ENCODE assay signal across 9 mouse cellular contexts in the genomic region with DNA sequence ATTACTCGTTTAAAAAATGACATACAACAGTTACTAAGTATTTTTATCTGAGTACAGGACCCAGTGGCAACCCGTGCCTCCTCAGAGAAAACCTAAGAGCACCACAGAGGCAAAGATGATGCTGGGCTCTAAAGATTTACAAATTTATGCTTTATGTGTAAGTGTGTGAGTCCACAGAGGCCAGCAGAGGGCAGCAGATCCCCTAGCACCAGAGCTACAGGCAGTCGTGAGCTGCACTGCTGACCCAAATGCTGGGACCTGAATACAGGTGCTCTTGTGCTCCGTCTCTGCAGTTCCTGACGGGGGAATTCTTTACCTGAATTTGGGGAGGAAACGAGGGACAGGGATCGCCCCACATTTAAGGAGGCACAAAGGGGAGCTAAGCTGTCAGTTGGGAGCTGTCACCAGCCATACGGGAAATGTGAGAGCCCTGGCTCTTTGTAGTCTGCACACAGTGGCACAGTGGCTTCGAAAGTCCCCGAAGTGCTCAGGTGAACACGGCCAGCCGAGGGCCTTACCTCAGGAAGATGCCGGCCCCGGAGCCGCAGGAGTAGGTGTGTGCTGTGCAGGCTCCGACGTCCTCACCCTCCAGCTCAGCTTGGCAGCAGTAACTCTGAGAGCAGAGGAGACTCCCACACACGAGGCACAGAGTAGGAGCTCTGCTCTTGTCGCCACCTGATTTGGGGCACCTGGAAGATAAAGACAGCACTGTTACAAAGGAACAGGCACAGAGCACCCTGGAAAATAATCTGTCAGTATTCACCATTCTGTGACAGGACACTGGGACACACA. TPM values are rescaled to one million over a fixed set of nuclear protein-coding genes. Genes with fewer than 3 reads are reported as not detected.
DNase-seq lines count a peak whose midpoint lies in the region; ATAC-seq and TF ChIP-seq lines count a peak whose summit lies in the region.
"Had no signal": no experiment of that assay in that cellular context is flagged by ENCODE, and none has a peak within 500 bp of the region (broad histone marks: within the 10 kb centered on the region; RNA-seq: fewer than 3 reads in every experiment).

No protein-coding gene starts in this region.

- no peak overlapping the region for H3K4me3 ChIP-seq in intestine, postnatal 0 days (ENCODE audit: low read depth, low read length)
- H3K4me3 ChIP-seq in intestine, embryonic 16.5 days (ENCODE audit: low read length) = no peak overlapping the region
- no peak overlapping the region for H3K4me3 ChIP-seq in MEL (ENCODE audit: control insufficient read depth in 1 of 2, insufficient read depth in 1 of 2, low read depth in 2 of 2, low read length in 2 of 2)
- no peak overlapping the region for H3K4me3 ChIP-seq in thymus, adult 2 months (ENCODE audit: control insufficient read depth, insufficient read depth, low read length)
- H3K4me3 ChIP-seq: neural tube, embryonic 13.5 days had no signal

- 82% methylated on average over 19 of the region's 19 CpGs for WGBS in intestine, postnatal 0 days
- 85% methylated on average over 19 of the region's 19 CpGs for WGBS in intestine, embryonic 16.5 days
- 91% methylated on average over 19 of the region's 19 CpGs for WGBS in thymus, adult 2 months

- TF ChIP-seq CTCF in intestine, postnatal 0 days (IDR thresholded peaks at IDR 0.05; ENCODE audit: low read depth) = peak; percentile 82
- TF ChIP-seq CTCF in MEL (IDR thresholded peaks at IDR 0.05 in 2 of 3, conservative IDR thresholded peaks at IDR 0.05 in 1 of 3; ENCODE audit: control insufficient read depth in 1 of 3, insufficient read depth in 1 of 3, low read depth in 2 of 3, low read length in 3 of 3, poor library complexity in 1 of 3, severe bottlenecking in 1 of 3) = peak; percentile 72 to 87 (median 83)
- 0 out of 2 replicates have a peak, but pooled peaks have one; percentile 52 for TF ChIP-seq CTCF in thymus, adult 2 months (IDR thresholded peaks at IDR 0.05; ENCODE audit: borderline replicate concordance, control insufficient read depth, extremely low read depth, insufficient read depth, low read length, poor library complexity)

- peak; percentile 52 for TF ChIP-seq RAD21 in MEL (IDR thresholded peaks at IDR 0.05; ENCODE audit: low read depth, low read length)

- no peak for ATAC-seq in intestine, postnatal 0 days
- ATAC-seq in intestine, embryonic 16.5 days = no peak

- no peaks in the 10 kb centered on the region for H3K27me3 ChIP-seq in intestine, postnatal 0 days (replicated peaks; ENCODE audit: control insufficient read depth, insufficient read depth, low read length)
- no peaks in the 10 kb centered on the region for H3K27me3 ChIP-seq in intestine, embryonic 16.5 days (replicated peaks; ENCODE audit: control insufficient read depth, insufficient read depth, low read length)
- H3K27me3 ChIP-seq in MEL (ENCODE audit: control insufficient read depth in 1 of 2, insufficient read depth in 2 of 2, low read length in 2 of 2) = no peaks in the 10 kb centered on the region
- no peaks in the 10 kb centered on the region for H3K27me3 ChIP-seq in thymus, adult 2 months (ENCODE audit: control insufficient read depth, insufficient read depth, low read length)
- H3K27me3 ChIP-seq: neural tube, embryonic 13.5 days had no signal

- H3K4me2 ChIP-seq in intestine, postnatal 0 days (replicated peaks; ENCODE audit: low read depth) = no peak overlapping the region
- H3K4me2 ChIP-seq in intestine, embryonic 16.5 days (ENCODE audit: low read depth, low read length) = no peak overlapping the region
- H3K4me2 ChIP-seq: neural tube, embryonic 13.5 days had no signal

- H3K27ac ChIP-seq in intestine, postnatal 0 days (ENCODE audit: low read depth, low read length) = no peak overlapping the region
- no peak overlapping the region for H3K27ac ChIP-seq in intestine, embryonic 16.5 days (ENCODE audit: low read length)
- H3K27ac ChIP-seq in MEL (ENCODE audit: control insufficient read depth, low read depth, low read length) = no peak overlapping the region
- no peak overlapping the region for H3K27ac ChIP-seq in thymus, adult 2 months (ENCODE audit: control insufficient read depth, insufficient read depth, low read length)
- H3K27ac ChIP-seq: neural tube, embryonic 13.5 days had no signal

- H3K36me3 ChIP-seq in intestine, postnatal 0 days (ENCODE audit: control insufficient read depth, insufficient read depth) = peaks cover 94% of the 10 kb centered on the region
- peaks cover 32% of the 10 kb centered on the region for H3K36me3 ChIP-seq in intestine, embryonic 16.5 days (ENCODE audit: control insufficient read depth, insufficient read depth, low read length)
- H3K36me3 ChIP-seq in MEL (ENCODE audit: control insufficient read depth in 1 of 2, insufficient read depth in 2 of 2, low read length in 2 of 2) = peaks cover 2 to 4% of the 10 kb centered on the region in 2 experiments; a peak in 2 of 4 replicates
- H3K36me3 ChIP-seq in thymus, adult 2 months (ENCODE audit: control insufficient read depth, insufficient read depth, low read length) = peaks cover 62% of the 10 kb centered on the region

- TF ChIP-seq EP300 in MEL (IDR thresholded peaks at IDR 0.05; ENCODE audit: low read depth in 1 of 2, low read length in 2 of 2) = no peak

- H3K9me3 ChIP-seq in intestine, postnatal 0 days (ENCODE audit: control insufficient read depth) = no peaks in the 10 kb centered on the region
- H3K9me3 ChIP-seq in intestine, embryonic 16.5 days (ENCODE audit: control insufficient read depth, low read length) = no peaks in the 10 kb centered on the region
- no peaks in the 10 kb centered on the region for H3K9me3 ChIP-seq in MEL (replicated peaks; ENCODE audit: insufficient read depth, low read length)
- H3K9me3 ChIP-seq: neural tube, embryonic 13.5 days had no signal

- H3K4me1 ChIP-seq in intestine, postnatal 0 days (replicated peaks; ENCODE audit: control insufficient read depth, insufficient read depth, low read length) = no peaks in the 10 kb centered on the region
- H3K4me1 ChIP-seq in intestine, embryonic 16.5 days (ENCODE audit: control insufficient read depth, insufficient read depth, low read length) = no peaks in the 10 kb centered on the region
- no peaks in the 10 kb centered on the region for H3K4me1 ChIP-seq in MEL (ENCODE audit: control insufficient read depth in 1 of 2, insufficient read depth in 2 of 2, low read length in 2 of 2)
- H3K4me1 ChIP-seq in thymus, adult 2 months (replicated peaks; ENCODE audit: control insufficient read depth, insufficient read depth, low read length) = no peaks in the 10 kb centered on the region
- H3K4me1 ChIP-seq: neural tube, embryonic 13.5 days had no signal

- no peak for TF ChIP-seq POLR2A in MEL (IDR thresholded peaks at IDR 0.05; ENCODE audit: control insufficient read depth in 1 of 2, insufficient read depth in 1 of 2, low read depth in 1 of 2, low read length in 2 of 2, poor library complexity in 1 of 2)
- TF ChIP-seq POLR2A in thymus, adult 2 months (IDR thresholded peaks at IDR 0.05; ENCODE audit: control insufficient read depth, extremely low read depth, insufficient read depth, low read length, poor library complexity) = no peak

- peak; percentile 72 for DNase-seq in MEL (ENCODE audit: low read depth, low spot score)
- DNase-seq in cerebellum, adult 11-12 months = peak; percentile 16
- DNase-seq in frontal cortex, postnatal 25 days (ENCODE audit: low spot score in 2 of 2) = peak; percentile 38 to 52
- peak; percentile 68 to 69 for DNase-seq in left cerebral cortex, adult 18-20 months (ENCODE audit: low spot score in 2 of 2)
- DNase-seq in naive thymus-derived CD4-positive, alpha-beta T cell, adult 2 months (ENCODE audit: low read depth) = peak; percentile 67
- DNase-seq in thymus, adult 2 months = peak; percentile 60

- no peaks in the 10 kb centered on the region for H3K79me2 ChIP-seq in MEL (ENCODE audit: control insufficient read depth, insufficient read depth, low read length, poor library complexity)

- H3K9ac ChIP-seq in intestine, postnatal 0 days (ENCODE audit: low read depth, low read length) = no peak overlapping the region
- H3K9ac ChIP-seq in intestine, embryonic 16.5 days (ENCODE audit: low read depth, low read length) = no peak overlapping the region
- H3K9ac ChIP-seq in MEL (ENCODE audit: control insufficient read depth, low read depth, low read length, poor library complexity, severe bottlenecking) = no peak overlapping the region
- H3K9ac ChIP-seq: neural tube, embryonic 13.5 days had no signal

TF ChIP-seq in MEL, 35 proteins besides CTCF, POLR2A, EP300 and RAD21:
- TF ChIP-seq RCOR1 (IDR thresholded peaks at IDR 0.05; ENCODE audit: low read depth, low read length) = no peak
- no peak for TF ChIP-seq ELF1 (IDR thresholded peaks at IDR 0.05; ENCODE audit: low read depth, low read length)
- no peak for TF ChIP-seq MYB (IDR thresholded peaks at IDR 0.05; ENCODE audit: low read depth, low read length)
- TF ChIP-seq GABPA (IDR thresholded peaks at IDR 0.05; ENCODE audit: low read depth, low read length) = no peak
- no peak for TF ChIP-seq HCFC1 (IDR thresholded peaks at IDR 0.05; ENCODE audit: low read depth, low read length)
- TF ChIP-seq ZC3H11A (IDR thresholded peaks at IDR 0.05; ENCODE audit: low read depth, low read length) = no peak
- TF ChIP-seq POLR2AphosphoS2 (IDR thresholded peaks at IDR 0.05; ENCODE audit: low read length) = no peak
- peak; percentile 63 for TF ChIP-seq SMC3 (IDR thresholded peaks at IDR 0.05; ENCODE audit: low read depth, low read length)

RNA-seq across cellular contexts. Expression of gene Prph2, which starts 23.5 kb away (rescaled TPM):
- not detected in 2 replicates for polyA plus RNA-seq in intestine, postnatal 0 days (2015; fragmentation: Nextera tagmentation; extraction: Ambion mirVana)
- polyA plus RNA-seq in intestine, embryonic 16.5 days (2015; fragmentation: Nextera tagmentation; extraction: Ambion mirVana) = not detected in 2 replicates
- total RNA-seq in MEL (2012; rRNA removed) = not detected in 2 replicates
- not detected for polyA plus RNA-seq in MEL (2012; ENCODE audit: insufficient read depth in 1 of 2, insufficient read length in 2 of 2, low read depth in 1 of 2, low replicate concordance in 2 of 2, missing spikeins in 1 of 2)
- not detected for total RNA-seq in left cerebral cortex, adult 18-20 months (2021)
- 0.09 and 0.15 TPM in 2 replicates for polyA plus RNA-seq in thymus, adult 2 months (2012; rRNA removed)
- polyA plus RNA-seq: neural tube, embryonic 13.5 days had no signal

RNA-seq across cellular contexts. Expression of gene Tbcc, which starts 43.3 kb away (rescaled TPM):
- polyA plus RNA-seq in intestine, postnatal 0 days (2015; fragmentation: Nextera tagmentation; extraction: Ambion mirVana) = 40.1 and 40.2 TPM in 2 replicates
- 31.8 and 35.8 TPM in 2 replicates for polyA plus RNA-seq in intestine, embryonic 16.5 days (2015; fragmentation: Nextera tagmentation; extraction: Ambion mirVana)
- total RNA-seq in MEL (2012; rRNA removed) = 23.6 and 31.8 TPM in 2 replicates
- polyA plus RNA-seq in MEL (2012; ENCODE audit: insufficient read depth in 1 of 2, insufficient read length in 2 of 2, low read depth in 1 of 2, low replicate concordance in 2 of 2, missing spikeins in 1 of 2) = 10 to 100 TPM in 1 of 2 experiments, not detected in 1; 19.3 TPM
- total RNA-seq in left cerebral cortex, adult 18-20 months (2021) = 10 to 100 TPM; 33.5 to 33.8 TPM
- polyA plus RNA-seq in thymus, adult 2 months (2012; rRNA removed) = 23.7 and 28.5 TPM in 2 replicates

Comparison
In these comparisons a context has a peak if more than half of its experiments do, and no peak if none do; other contexts are left out.
1. DNase-seq: peak in every context shown above with its lines; median percentile 72 in MEL; 68 in left cerebral cortex, adult 18-20 months; 67 in naive thymus-derived CD4-positive, alpha-beta T cell, adult 2 months; 60 in thymus, adult 2 months; 45 in frontal cortex, postnatal 25 days; 16 in cerebellum, adult 11-12 months.